Mouse (Mus musculus): ENCODE results near the gene Timm22. TPM values are rescaled to one million over a fixed set of nuclear protein-coding genes. Genes with fewer than 3 reads are reported as not detected.

Timm22 gene
- total and polyA plus RNA-seq, 3 experiments = 10.4 to 40.4 (median 35.3) TPM

GRCm38 (mm10) chr11:76456233-76456632, 49.5 kb downstream of the Timm22 start:
- Histone ChIP-seq H3K79me2 (replicated peaks; ENCODE audit: control insufficient read depth, insufficient read depth, low read length) (no peaks in the 10 kb centered on the region), H3K9ac (ENCODE audit: low read depth, low read length) (no peak overlapping the region), H3K27ac (no peak overlapping the region), H3K27me3 (ENCODE audit: control insufficient read depth, insufficient read depth, low read length) (no peaks in the 10 kb centered on the region), H3K4me3 (no peak overlapping the region), H3K36me3 (ENCODE audit: control insufficient read depth, insufficient read depth, low read length) (no peaks in the 10 kb centered on the region), H3K4me1 (ENCODE audit: control insufficient read depth, insufficient read depth, low read length) (no peaks in the 10 kb centered on the region; the same call in 1 of the 2 replicates)
- 23% methylated on average over 6 of the region's 6 CpGs for WGBS
- DNase-seq = peak; percentile 83 to 90
- TF ChIP-seq EP300 (IDR thresholded peaks at IDR 0.05; ENCODE audit: insufficient read depth, low read depth, low read length) (peak; percentile 66; the same call in 1 of the 2 replicates), POLR2A (IDR thresholded peaks at IDR 0.05; ENCODE audit: insufficient read depth, low read depth, low read length) (no peak)
- intact Hi-C loops (cut with DNase I) = loop anchor here (1.0 to 2.0 kb wide), 3 partner anchors 39 to 122 kb away; no protein-coding TSS in a partner anchor

DNA sequence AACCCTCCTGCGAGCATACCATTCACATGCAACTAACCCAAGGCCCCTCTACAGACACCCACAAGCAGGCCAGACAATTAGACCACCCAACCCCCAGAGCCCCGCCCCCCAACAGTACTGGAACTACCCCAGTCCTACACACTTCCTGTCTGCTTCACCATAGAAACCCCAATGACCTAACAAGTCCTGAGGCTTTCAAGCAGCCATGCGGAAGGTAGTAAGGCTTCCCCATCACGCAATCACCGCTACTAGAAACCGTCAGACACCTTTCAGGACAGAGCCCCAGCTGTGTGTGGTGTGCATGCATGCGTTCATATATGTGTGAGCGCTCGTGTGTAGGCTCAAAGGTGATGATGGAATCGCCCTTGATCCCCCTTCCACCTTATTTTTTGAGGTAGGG, 50.1 kb downstream of the Timm22 start:
- no peak for TF ChIP-seq EP300 (IDR thresholded peaks at IDR 0.05; ENCODE audit: insufficient read depth, low read depth, low read length)
- no peak for TF ChIP-seq POLR2A (IDR thresholded peaks at IDR 0.05; ENCODE audit: insufficient read depth, low read depth, low read length)
- no peak for TF ChIP-seq CTCF (IDR thresholded peaks at IDR 0.05)
- Histone ChIP-seq H3K27me3 (ENCODE audit: control insufficient read depth, insufficient read depth, low read length) (no peaks in the 10 kb centered on the region), H3K4me1 (ENCODE audit: control insufficient read depth, insufficient read depth, low read length) (no peaks in the 10 kb centered on the region; the same call in 1 of the 2 replicates), H3K36me3 (ENCODE audit: control insufficient read depth, insufficient read depth, low read length) (no peaks in the 10 kb centered on the region), H3K79me2 (replicated peaks; ENCODE audit: control insufficient read depth, insufficient read depth, low read length) (no peaks in the 10 kb centered on the region), H3K9ac (ENCODE audit: low read depth, low read length) (no peak overlapping the region), H3K27ac (no peak overlapping the region), H3K4me3 (no peak overlapping the region)
- no peak for DNase-seq
- 80% methylated on average over 10 of the region's 10 CpGs for WGBS
- intact Hi-C loops (cut with DNase I) = loop anchor here (1.0 to 2.0 kb wide), 3 partner anchors 38 to 121 kb away; no protein-coding TSS in a partner anchor

DNA sequence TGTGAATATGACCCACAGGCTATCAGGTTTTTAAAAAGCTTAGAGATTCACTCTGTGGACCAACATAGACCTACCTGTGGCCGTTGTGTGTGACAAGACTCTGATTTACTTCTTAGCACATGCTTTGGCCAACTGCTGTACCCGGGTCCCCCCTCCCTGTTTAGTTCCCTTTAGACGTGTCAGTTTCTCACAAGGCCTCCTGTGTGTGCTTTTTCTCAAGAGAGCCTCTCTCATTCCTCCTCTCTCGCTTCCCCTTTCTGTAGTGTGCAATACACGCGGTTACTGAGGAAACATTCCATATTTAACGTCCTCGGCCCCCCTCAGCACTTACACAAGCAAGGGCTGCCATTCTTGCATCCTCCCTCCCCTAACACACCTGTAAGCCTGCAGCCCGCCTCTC, 52.0 kb downstream of the Timm22 start:
- WGBS = 83% methylated on average over 9 of the region's 9 CpGs
- H3K4me3 ChIP-seq = no peak overlapping the region
- no peaks in the 10 kb centered on the region for H3K27me3 ChIP-seq (ENCODE audit: control insufficient read depth, insufficient read depth, low read length)
- no peaks in the 10 kb centered on the region; the same call in 1 of the 2 replicates for H3K4me1 ChIP-seq (ENCODE audit: control insufficient read depth, insufficient read depth, low read length)
- TF ChIP-seq EP300 (IDR thresholded peaks at IDR 0.05; ENCODE audit: insufficient read depth, low read depth, low read length) = no peak
- TF ChIP-seq POLR2A (IDR thresholded peaks at IDR 0.05; ENCODE audit: insufficient read depth, low read depth, low read length) = no peak
- no peak for TF ChIP-seq CTCF (IDR thresholded peaks at IDR 0.05)
- no peak overlapping the region for H3K9ac ChIP-seq (ENCODE audit: low read depth, low read length)
- intact Hi-C loops (cut with DNase I) = no loop called here
- DNase-seq = no peak
- H3K27ac ChIP-seq = no peak overlapping the region
- H3K36me3 ChIP-seq (ENCODE audit: control insufficient read depth, insufficient read depth, low read length) = no peaks in the 10 kb centered on the region
- no peaks in the 10 kb centered on the region for H3K79me2 ChIP-seq (replicated peaks; ENCODE audit: control insufficient read depth, insufficient read depth, low read length)

GRCm38 (mm10) chr11:76459489-76459888, 52.7 kb downstream of the Timm22 start:
- no peak overlapping the region for H3K27ac ChIP-seq
- H3K9ac ChIP-seq (ENCODE audit: low read depth, low read length) = no peak overlapping the region
- TF ChIP-seq CTCF (IDR thresholded peaks at IDR 0.05) (no peak), EP300 (IDR thresholded peaks at IDR 0.05; ENCODE audit: insufficient read depth, low read depth, low read length) (no peak), POLR2A (IDR thresholded peaks at IDR 0.05; ENCODE audit: insufficient read depth, low read depth, low read length) (no peak)
- no peak for DNase-seq
- no peaks in the 10 kb centered on the region for H3K36me3 ChIP-seq (ENCODE audit: control insufficient read depth, insufficient read depth, low read length)
- H3K4me1 ChIP-seq (ENCODE audit: control insufficient read depth, insufficient read depth, low read length) = no peaks in the 10 kb centered on the region; the same call in 1 of the 2 replicates
- H3K79me2 ChIP-seq (replicated peaks; ENCODE audit: control insufficient read depth, insufficient read depth, low read length) = no peaks in the 10 kb centered on the region
- 44% methylated on average over 3 of the region's 3 CpGs for WGBS
- no peaks in the 10 kb centered on the region for H3K27me3 ChIP-seq (ENCODE audit: control insufficient read depth, insufficient read depth, low read length)
- H3K4me3 ChIP-seq = no peak overlapping the region
- intact Hi-C loops (cut with DNase I) = no loop called here

- DNase-seq = no peak
- intact Hi-C loops (cut with DNase I) = no loop called here
- H3K27me3 ChIP-seq (ENCODE audit: control insufficient read depth, insufficient read depth, low read length) = no peaks in the 10 kb centered on the region
- WGBS = 53% methylated on average over 6 of the region's 6 CpGs
- no peak overlapping the region for H3K4me3 ChIP-seq
- H3K79me2 ChIP-seq (replicated peaks; ENCODE audit: control insufficient read depth, insufficient read depth, low read length) = no peaks in the 10 kb centered on the region
- H3K9ac ChIP-seq (ENCODE audit: low read depth, low read length) = no peak overlapping the region
- H3K27ac ChIP-seq = no peak overlapping the region
- no peaks in the 10 kb centered on the region for H3K36me3 ChIP-seq (ENCODE audit: control insufficient read depth, insufficient read depth, low read length)
- no peaks in the 10 kb centered on the region; the same call in 1 of the 2 replicates for H3K4me1 ChIP-seq (ENCODE audit: control insufficient read depth, insufficient read depth, low read length)
- TF ChIP-seq EP300 (IDR thresholded peaks at IDR 0.05; ENCODE audit: insufficient read depth, low read depth, low read length) = no peak
- TF ChIP-seq POLR2A (IDR thresholded peaks at IDR 0.05; ENCODE audit: insufficient read depth, low read depth, low read length) = no peak
- TF ChIP-seq CTCF (IDR thresholded peaks at IDR 0.05) = no peak
Observed at GRCm38 (mm10) chr11:76461201-76461600, 54.4 kb downstream of the Timm22 start.

- no peaks in the 10 kb centered on the region for H3K27me3 ChIP-seq (ENCODE audit: control insufficient read depth, insufficient read depth, low read length)
- WGBS = 88% methylated on average over 5 of the region's 5 CpGs
- no peak overlapping the region for H3K4me3 ChIP-seq
- no peak for DNase-seq
- H3K27ac ChIP-seq = no peak overlapping the region
- TF ChIP-seq EP300 (IDR thresholded peaks at IDR 0.05; ENCODE audit: insufficient read depth, low read depth, low read length) = no peak
- TF ChIP-seq CTCF (IDR thresholded peaks at IDR 0.05) = no peak
- H3K36me3 ChIP-seq (ENCODE audit: control insufficient read depth, insufficient read depth, low read length) = no peaks in the 10 kb centered on the region
- intact Hi-C loops (cut with DNase I) = no loop called here
- H3K9ac ChIP-seq (ENCODE audit: low read depth, low read length) = no peak overlapping the region
- no peaks in the 10 kb centered on the region for H3K4me1 ChIP-seq (ENCODE audit: control insufficient read depth, insufficient read depth, low read length)
- no peaks in the 10 kb centered on the region for H3K79me2 ChIP-seq (replicated peaks; ENCODE audit: control insufficient read depth, insufficient read depth, low read length)
Observed at GRCm38 (mm10) chr11:76461696-76462095, 54.9 kb downstream of the Timm22 start.
